Mouse (Mus musculus): Measurements from ENCODE around the gene Pml.

- TF ChIP-seq CTCF (IDR thresholded peaks at IDR 0.05; ENCODE audit: low read depth, low read length) (no peak), GATA1 (IDR thresholded peaks at IDR 0.05; ENCODE audit: borderline replicate concordance, low read length) (no peak), TAL1 (conservative IDR thresholded peaks at IDR 0.05; ENCODE audit: low read depth, low read length) (no peak), GATA2 (IDR thresholded peaks at IDR 0.05; ENCODE audit: borderline replicate concordance, low read depth, low read length) (no peak), POLR2AphosphoS5 (IDR thresholded peaks at IDR 0.05; ENCODE audit: insufficient replicate concordance, low read depth, low read length) (no peak)
Measured at GRCm38 (mm10) chr9:58232374-58232773, 17.2 kb downstream of the Pml start.

Measured in G1E (cell line).